Mouse (Mus musculus) testis, adult 2 months (tissue): ENCODE measurements around the gene Eme1.

ENCODE experiments used
- CTCF ChIP-seq: fragments of 200-500 bp; IDR thresholded peaks from 2 replicates; pipeline ENCODE4 v1.5.1; 2012; ENCODE audit warnings: low read depth, mild to moderate bottlenecking, inconsistent platforms, low read length, moderate library complexity; ENCODE audit not compliant: control insufficient read depth, insufficient read depth, insufficient replicate concordance
- POLR2A ChIP-seq: fragments of 200-500 bp; IDR thresholded peaks from 2 replicates; pipeline ENCODE4 v1.6.1; 2012; ENCODE audit warnings: low read depth, mild to moderate bottlenecking, inconsistent platforms, low read length, moderate library complexity; ENCODE audit not compliant: control insufficient read depth

DNA sequence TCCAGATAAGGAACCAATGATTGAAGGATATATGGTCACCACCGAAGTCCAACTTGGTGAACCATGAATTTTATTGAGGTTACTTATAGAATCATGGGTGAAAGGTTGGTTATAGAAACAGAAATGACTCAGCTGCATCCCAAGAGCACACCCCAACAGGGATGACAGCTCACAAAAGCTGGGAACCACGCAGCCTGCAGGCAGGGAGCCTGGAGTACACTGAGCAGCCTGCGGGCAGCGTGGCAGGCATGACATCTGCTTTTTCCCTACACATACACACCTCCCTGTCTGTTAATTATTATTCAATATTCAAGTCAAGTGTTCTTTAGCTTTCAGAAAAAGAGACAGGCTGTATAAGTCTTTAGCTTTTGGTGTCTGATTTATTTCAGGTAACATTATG, 39.2 kb downstream of the Eme1 start:
- TF ChIP-seq POLR2A (no peak), CTCF (no peak)
